Mouse (Mus musculus) kidney, adult 9 months (tissue): ENCODE data around the gene Notch4.

Experiments
- DNase-seq: peaks from one replicate; pipeline ENCODE4 v3.0.0; 2022

Gene Notch4

GRCm38 (mm10) chr17:34572361-34572760, 8.3 kb downstream of the Notch4 start:
- no peak for DNase-seq

- no peak for DNase-seq
These were observed 12.5 kb downstream of the Notch4 start for GRCm38 (mm10) chr17:34576577-34576976.

GRCm38 (mm10) chr17:34578070-34578469, 14.0 kb downstream of the Notch4 start:
- DNase-seq: no peak

GRCm38 (mm10) chr17:34582528-34582927, 18.5 kb downstream of the Notch4 start:
- DNase-seq: no peak

GRCm38 (mm10) chr17:34583397-34583796, 19.3 kb downstream of the Notch4 start:
- DNase-seq: no peak

GRCm38 (mm10) chr17:34583819-34584218, 19.8 kb downstream of the Notch4 start:
- no peak for DNase-seq

GRCm38 (mm10) chr17:34585121-34585520, 21.1 kb downstream of the Notch4 start:
- DNase-seq: no peak

GRCm38 (mm10) chr17:34585877-34586771, 22.1 kb downstream of the Notch4 start:
- peak; percentile 24 for DNase-seq

- DNase-seq: peak; percentile 81
These were observed 22.8 kb downstream of the Notch4 start for GRCm38 (mm10) chr17:34586796-34587422.

GRCm38 (mm10) chr17:34587423-34587811, 23.3 kb downstream of the Notch4 start:
- DNase-seq: peak; percentile 98

- DNase-seq: no peak
These were observed 23.7 kb downstream of the Notch4 start for GRCm38 (mm10) chr17:34587814-34588213.

GRCm38 (mm10) chr17:34588767-34589166, 24.7 kb downstream of the Notch4 start:
- DNase-seq: no peak

GRCm38 (mm10) chr17:34589206-34589605, 25.1 kb downstream of the Notch4 start:
- no peak for DNase-seq

- DNase-seq: no peak
These were observed 25.6 kb downstream of the Notch4 start, which contains the start of gene Gpsm3 for GRCm38 (mm10) chr17:34589681-34590101. Gene Gpsm3 (plus strand): TSS chr17:34589806.

- no peak for DNase-seq
These were observed 26.3 kb downstream of the Notch4 start for GRCm38 (mm10) chr17:34590154-34590987.

- no peak for DNase-seq
These were observed 27.2 kb downstream of the Notch4 start, which contains the start of gene Pbx2 for GRCm38 (mm10) chr17:34591029-34591993. Gene Pbx2 (plus strand): TSS chr17:34591266.

GRCm38 (mm10) chr17:34591994-34592375, 27.9 kb downstream of the Notch4 start:
- peak; percentile 82 for DNase-seq

- no peak for DNase-seq
These were observed 28.8 kb downstream of the Notch4 start for GRCm38 (mm10) chr17:34592581-34593549.

GRCm38 (mm10) chr17:34593752-34594525, 29.9 kb downstream of the Notch4 start:
- DNase-seq: no peak

GRCm38 (mm10) chr17:34596098-34596497, 32.0 kb downstream of the Notch4 start:
- no peak for DNase-seq
